Mouse (Mus musculus): ENCODE results near the gene Nt5m.

Gene Nt5m

DNA sequence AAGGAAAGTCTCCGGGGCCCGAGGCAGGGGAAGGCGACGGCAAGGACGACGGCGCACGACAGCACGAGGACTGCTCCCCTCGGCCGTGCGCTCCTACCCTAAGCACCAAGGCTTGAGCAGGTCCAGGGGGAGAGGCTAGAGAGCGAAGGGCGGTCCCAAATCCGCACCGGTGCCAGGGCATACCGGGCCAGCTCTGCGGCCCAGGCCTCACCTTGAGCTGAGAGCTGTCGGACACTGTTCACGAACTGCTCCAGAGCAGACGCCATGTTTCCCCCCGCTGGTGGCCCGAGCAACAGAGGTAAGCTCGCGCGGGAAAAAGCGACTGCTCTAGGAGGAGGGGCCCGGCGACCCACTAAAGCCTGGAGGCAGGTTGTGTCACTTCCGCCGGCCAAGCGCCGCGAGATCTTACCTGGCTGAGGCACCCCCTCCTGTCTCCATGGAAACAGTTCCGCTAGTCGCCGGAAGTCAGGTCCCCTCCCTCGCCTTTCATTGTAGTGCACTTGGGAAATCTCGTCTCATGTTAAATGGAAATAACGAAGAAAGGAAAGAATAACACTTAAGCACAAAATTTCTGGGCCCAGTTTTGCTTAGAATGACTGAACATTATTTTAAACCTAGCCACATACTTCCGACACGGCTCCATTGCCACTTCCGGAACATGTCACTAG, 346 bp downstream of the Nt5m start, which contains the start of gene Cops3:
TSS of gene Cops3 (minus strand) at position 380 of the 668 bp plus-strand sequence.
- peak; percentile 93 for DNase-seq (ENCODE audit: low read depth, low spot score)

DNA sequence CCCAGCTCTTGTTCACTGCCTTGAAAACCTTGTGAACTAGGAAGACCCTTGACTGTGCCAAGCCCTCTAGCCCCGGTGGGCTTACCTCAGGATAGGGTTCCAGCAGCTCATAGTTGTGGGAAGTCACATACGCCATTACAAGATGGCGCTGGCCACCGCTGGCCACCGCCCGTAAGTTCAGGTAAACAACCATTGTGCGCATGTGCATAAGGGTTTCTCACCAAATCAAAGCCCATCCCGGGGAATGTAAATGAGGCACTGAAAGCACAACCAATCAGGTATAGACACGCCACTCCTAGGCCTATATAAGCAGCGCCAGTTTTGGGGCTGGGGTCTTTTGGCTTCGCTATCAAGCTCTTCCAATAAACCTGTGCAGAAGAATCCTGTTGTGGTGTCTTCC, 7.1 kb downstream of the Nt5m start:
- DNase-seq (ENCODE audit: low read depth, low spot score), result no peak

DNA sequence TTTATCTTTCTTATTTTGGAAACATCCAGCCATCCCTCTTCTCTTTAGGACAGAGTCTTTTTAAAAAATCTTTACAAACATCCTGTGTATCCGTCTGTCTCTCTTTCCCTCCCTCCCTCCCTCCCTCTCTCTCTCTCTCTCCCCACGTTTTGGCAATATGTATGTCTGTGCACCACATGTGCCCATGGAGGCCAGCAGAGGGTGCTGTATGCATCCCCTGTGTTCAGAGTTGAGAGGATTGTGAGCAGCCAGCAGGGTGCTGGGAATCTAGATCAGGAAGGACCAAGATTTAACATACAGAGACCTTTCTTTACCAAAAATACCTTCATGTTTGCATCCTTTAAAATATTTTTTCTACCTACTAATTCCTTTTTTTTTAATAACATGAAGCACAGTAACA, 7.9 kb downstream of the Nt5m start:
- peak; percentile 38 for DNase-seq (ENCODE audit: low read depth, low spot score)

DNA sequence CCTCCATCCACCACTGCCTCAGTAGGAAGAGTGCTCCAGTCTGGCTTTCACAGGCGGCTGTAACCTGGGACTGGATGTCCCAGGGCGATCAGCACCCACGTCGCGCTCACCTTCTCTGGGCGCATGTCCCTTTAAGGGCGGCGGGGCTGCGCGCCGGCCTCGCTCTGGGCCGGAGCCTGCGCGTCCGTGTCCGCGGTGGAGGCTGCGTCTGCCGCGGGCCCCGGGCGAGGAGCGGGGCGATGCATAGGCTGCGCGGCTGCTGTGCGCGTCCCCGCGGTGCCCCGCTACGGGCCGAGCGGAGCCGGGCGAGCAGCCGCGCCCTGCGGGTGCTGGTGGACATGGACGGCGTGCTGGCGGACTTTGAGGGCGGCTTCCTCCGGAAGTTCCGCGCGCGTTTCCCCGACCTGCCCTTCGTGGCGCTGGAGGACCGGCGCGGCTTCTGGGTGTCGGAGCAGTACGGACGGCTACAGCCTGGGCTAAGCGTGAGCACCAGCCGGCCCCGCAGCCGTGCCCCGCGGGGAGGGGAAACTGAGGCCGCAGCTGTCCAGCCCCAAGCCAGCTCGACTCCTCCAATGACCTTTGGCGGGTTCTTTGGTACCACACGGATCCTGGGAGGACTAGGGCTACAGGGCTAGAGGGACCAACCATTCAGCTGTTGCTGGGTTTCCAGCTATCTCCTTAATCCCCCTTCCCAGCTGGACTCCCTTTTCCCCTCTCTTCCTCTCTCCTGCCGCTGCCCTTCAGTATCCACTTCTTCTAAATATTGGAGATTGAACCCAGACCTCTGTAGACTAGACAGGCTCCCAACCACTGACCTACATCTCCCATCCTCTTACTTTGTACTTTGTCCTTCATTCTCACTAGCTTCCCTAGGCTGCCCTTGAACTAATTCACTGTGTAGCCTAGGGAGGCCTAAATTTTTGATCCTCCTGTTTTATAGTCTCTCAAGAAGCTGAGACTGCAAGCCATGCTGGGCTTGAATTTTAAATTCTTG, 8.9 kb downstream of the Nt5m start:
- peak; percentile 54 for DNase-seq (ENCODE audit: low read depth, low spot score)

DNA sequence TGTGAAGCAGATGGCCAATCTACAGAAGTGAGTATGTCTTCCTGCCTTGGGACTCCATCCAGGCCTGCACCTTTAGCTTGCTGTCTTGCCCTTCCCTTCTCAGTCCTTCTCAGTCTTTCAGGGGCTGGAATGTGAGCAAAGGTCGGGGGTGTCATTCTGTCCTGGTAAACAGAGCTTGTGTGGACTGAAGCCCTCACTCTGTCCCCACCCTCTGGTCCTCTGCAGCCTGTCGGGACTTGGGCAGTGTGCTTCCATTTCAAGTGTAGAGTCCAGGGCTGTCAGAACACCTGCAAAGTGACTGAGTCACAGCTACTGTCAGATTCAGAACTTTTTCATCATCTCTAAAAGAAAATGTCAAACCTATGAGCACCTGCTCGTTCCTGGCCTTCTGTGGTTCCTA, 13.6 kb downstream of the Nt5m start:
- DNase-seq (ENCODE audit: low read depth, low spot score), result no peak

DNA sequence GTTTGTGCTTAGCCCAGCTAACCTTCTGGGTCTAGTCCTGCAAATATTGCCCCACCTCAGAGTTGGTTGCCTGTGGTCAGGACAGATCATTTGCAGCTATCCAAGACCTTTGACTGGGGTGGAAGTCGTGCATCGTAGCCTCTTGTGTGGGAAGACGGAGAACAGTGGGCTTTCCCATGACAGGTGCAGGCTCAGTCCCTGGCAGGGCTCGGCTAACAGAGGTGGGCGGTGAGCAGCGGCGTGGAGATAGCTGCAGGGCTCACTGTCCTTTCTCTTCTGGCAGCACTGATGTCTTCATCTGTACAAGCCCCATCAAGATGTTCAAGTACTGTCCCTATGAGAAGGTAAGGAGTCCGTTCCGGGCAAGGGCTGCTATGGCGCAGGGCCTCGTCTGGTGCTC, 21.2 kb downstream of the Nt5m start:
- DNase-seq (ENCODE audit: low read depth, low spot score), result no peak

DNA sequence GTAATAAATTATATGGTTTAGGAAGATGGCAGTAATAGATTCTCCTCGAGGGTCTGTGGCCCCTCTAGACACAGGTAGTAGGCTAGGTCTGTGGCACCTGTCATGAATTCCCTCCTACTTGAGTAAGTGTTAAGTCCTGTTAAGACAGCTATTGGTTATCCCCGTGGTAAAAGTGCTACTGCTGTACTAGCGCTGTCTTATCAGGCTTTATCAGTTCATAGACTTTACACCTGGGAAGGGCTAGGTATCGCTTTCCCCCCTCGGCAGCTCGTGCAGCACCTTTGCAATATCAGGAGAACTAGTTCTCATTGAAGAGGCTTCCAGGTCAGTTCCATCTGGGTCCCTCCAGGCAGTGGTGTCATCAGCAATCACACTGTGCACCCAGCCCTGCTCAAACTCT, 25.1 kb downstream of the Nt5m start:
- DNase-seq (ENCODE audit: low read depth, low spot score), result no peak

DNA sequence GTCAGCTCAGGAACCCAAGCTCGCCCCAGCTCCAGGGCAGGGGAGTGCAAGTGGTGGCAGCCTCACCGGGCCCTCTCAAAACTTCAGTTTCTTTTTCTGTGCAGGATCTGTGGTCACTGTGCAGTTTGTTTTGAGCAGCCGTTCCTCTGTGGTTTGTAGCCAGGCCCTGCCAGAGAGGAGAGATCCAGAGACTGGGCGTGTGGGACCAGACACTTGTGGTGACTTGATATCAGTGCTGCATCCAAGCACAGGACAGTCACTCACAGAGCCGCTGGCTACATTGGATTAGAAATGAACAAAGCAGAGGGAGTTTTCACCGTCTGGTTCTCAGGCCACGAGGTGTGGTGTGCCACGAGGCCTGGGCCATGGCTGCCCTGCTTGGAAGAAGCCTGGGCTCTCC, 32.9 kb downstream of the Nt5m start:
- no peak for DNase-seq (ENCODE audit: low read depth, low spot score)

DNA sequence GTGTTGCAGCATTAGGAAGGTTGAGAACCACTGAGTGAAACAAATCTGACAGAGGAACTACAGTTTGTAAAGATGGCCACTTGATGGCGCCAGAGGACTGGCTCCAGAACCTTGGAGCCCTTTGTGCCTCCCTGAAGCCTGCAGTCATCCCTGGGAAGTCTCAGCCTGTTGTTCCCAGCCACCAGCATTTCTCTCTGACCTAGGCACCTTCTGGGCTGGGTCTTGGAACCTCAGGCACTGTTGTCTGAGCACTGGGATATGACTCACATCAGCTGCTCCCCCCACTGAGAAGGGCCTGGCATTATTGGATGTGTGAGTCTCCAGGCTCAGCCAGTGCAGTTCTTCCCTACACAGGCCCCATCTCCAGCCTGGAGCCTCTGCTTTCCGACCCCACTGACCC, 40.8 kb downstream of the Nt5m start:
- peak; percentile 78 for DNase-seq (ENCODE audit: low read depth, low spot score)

DNA sequence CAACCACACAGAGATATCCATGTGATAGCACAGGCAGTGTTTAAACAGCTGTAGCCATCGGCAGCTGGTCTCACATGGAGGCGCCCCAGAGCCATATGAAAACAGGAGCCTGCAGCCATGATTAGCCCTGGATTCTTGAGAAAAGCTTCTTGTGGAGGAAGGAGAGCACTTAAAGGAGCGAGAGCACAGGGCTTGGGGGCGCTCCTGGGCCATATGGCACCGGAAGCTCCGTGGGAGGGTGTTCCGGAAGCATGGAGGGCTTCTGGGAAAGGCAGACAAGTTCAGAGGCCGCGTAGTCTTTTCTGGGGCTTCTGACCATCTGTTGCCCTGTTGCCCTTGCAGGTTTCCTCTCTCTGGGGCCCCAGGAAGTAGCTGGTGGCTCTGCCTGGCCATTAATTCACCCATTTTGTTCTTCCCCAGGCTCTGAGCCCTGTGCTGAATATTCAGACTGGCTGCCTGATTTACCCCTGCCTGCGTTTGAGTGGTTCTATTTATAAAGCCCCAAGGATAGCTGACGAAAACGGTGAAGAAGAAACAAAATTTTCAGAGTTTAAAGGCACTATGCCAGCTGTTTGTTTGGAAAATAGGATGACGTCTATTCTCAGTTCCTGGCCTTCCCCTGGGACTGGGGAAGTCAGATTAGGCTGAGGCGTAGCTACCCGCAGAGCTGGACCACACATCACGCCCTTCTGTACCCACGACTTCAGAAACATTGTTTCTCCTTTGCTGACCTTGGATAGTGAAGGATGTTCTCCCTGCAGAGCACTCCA, 46.2 kb downstream of the Nt5m start:
- no peak for DNase-seq (ENCODE audit: low read depth, low spot score)

DNA sequence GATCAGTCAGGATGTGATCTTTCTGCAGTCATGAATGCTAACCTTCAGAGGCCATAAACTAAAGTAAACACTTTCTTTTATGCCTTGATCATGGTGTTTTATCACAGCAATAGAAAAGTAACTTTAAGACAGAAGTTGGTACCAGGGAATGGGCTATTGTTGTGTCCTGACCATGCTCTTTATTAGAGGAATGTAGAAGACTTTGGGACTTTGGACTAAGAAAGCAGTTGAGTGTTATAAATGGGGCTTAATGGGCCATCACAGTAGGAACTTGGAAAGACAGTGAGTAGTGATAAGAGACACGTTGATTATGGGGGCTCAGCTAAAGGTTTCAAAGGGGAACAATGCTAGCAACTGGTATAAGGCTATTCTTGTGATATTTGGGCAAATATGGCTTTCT, 47.7 kb downstream of the Nt5m start:
- DNase-seq (ENCODE audit: low read depth, low spot score), result no peak

DNA sequence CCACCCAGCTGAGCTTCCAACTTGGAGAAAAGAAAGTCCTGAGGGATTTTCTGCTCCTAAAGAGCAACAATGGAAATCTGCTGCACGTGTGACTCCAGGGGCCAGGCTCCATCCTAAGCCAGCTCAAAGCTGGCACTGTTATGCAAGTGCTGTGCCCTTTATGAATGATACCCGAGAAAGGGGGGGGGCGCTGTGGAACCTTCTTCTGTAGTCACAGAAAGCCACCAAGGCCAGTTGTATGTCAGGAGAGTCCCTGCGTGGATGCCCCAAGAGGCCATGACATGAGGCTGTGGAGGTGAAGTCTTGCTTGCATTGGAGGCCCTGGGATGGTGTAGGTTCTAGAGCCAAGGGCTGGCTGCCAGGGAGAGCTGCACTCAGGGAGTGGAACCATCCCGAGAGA, 48.9 kb downstream of the Nt5m start:
- no peak for DNase-seq (ENCODE audit: low read depth, low spot score)

DNA sequence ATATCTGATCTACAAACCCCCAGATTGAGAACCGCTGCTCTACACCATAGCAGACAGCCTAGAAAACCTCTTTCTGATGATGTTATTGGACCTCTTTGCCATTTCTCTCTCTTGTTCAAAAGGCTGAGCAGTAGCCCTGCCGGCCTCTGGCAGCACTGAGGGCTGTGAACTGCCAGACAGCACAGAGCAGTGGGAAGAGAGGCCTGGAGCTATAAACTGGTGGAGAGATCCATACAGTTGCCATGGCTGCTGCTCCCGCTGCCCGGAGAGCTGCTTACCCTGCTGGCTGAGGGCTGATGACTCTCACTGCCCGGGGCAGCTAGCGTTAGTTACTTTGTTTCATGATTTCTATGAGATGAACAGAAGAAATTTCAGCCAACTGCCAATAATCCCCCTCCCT, 52.6 kb downstream of the Nt5m start:
- no peak for DNase-seq (ENCODE audit: low read depth, low spot score)

DNA sequence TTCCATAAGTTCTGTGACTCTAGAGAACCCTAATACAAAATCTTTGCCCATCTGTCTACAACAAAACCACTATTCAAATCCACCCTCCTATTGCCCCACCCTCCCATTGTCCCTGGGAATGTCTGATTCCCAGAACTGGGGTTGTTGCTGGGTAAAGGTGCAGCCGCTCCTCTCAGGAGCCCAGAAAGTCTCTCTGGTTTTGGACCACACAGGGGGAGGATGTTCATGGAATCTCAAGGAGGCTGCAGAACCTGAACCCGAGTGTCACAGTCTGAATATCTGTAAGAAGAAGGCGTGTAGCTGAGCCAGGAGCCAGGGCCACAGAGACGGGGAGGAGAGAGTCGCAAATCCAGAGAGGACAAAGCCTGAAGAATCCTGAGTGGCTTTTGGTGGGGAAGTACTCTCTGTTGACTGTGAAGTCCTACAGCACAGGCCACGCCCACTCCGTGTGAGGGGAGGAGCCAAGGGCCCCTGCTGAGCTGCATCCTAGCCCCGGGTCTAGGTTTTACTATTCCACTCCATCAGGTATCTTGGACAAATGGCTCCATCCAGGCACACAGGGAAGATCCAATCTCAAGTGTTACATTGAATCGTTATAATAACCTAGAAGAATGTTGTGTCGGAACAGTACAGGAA, 54.0 kb downstream of the Nt5m start:
- DNase-seq (ENCODE audit: low read depth, low spot score), result no peak

DNA sequence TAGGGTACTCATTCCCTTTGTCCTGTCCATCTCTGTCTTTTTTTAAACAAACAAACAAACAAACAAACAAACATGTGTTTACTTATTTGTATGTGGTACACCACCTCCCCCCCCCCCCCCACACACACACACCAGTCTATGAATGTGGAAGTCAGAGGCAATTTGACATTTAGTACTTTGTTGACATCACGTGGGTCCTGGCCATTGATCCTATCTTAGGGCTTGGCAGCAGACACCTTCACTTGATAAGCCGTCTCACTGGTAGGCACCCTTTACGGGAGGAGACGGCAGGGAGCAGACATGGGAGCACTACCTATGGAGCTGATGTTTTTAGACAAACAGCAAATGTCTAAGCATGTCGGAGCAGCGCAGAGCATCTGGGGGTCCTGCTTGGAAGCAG, 55.7 kb downstream of the Nt5m start:
- no peak for DNase-seq (ENCODE audit: low read depth, low spot score)

DNA sequence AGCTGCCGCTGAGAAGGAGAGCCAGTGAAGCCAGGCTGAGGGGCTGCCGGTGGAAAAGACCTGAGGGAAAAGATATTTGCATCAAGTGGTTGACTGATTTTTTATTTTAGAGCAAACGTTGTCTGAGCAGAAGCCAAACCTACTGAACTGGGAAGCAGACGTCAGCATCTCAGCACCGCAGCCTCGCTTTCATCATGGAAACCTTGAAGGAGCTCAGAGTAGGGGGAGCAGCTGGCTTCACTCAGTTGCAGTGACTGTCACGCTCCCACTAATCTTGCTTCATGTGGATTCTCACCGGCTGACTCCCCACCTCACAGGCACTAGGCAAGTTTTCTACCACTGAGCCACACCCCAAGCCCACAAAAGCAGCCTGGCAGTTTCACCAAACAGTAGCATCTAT, 56.1 kb downstream of the Nt5m start:
- DNase-seq (ENCODE audit: low read depth, low spot score), result no peak

DNA sequence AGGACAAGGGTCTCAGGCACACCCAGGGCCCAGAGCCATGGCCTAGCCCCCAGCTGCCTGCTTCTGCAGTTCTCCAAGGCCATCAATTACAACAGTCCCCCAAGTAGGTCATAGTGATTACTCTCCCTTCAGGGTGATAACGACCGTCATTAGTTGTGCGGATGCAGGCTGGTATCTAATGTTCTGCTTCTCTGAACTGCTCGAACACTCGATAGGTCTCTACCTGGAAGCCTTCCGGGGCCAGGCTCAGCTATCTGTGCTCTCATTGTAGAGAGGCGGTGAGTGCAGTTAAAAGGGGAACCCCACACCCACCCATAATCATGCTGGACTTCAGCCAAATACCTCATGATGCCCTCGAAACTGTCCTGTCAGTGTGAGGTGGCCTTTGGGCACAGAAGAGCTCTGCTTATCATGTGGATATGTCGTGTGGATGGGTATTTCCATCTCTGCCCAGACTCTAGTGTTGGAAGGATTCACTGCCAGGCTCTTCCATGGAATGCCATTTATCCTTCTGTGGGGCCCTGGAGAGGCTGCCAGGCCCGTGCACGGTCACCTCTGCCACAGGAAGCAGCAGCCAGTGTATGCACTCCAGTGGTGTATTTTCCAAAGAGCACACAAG, 58.8 kb downstream of the Nt5m start:
- no peak for DNase-seq (ENCODE audit: low read depth, low spot score)

DNA sequence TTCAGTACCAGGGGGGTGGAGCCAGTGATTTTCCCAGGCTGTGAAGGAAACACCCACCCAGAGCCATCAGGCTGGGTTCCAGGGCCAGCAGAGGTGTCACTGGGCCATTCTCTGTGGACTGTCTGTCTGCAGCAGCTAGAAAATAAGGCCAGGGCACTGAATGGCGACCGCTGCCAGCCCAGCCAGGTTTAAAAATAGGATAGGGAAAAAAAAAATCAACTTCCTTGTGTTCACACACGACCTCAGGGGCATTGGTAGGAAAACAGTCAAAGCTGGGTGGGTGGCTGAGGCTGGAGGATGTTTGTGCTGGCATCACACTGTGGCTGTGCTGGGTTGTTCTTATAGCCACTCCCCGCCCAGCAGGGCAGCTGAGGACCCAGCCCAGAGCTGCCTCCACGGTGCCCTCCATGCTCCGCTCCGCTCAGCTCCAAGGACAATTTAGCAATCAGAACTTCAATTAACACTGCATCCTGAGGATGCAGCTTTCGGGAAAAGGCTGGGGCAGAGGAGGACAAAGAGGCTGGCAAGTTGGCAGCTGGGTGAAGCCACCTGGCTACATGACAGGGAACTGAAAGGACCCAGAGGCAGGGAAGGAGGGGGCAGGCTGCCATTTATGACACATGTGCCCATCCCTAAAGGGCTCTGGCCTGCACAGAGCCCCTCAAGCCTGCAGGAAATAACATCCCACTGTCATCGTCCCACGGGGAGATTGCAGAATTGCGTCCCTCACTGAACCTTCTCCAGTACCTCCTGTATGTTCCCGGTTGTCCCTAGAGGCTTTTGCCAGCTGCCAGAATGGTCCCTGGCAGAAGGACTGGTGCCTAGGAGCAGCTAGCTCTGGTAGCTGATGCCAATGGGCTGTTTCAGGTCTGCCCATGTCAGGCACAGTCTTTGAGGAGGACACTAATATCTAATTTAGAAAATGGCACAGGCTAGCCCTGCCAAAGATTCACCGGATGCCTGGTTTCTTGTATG, 60.8 kb downstream of the Nt5m start:
- no peak for DNase-seq (ENCODE audit: low read depth, low spot score)

DNA sequence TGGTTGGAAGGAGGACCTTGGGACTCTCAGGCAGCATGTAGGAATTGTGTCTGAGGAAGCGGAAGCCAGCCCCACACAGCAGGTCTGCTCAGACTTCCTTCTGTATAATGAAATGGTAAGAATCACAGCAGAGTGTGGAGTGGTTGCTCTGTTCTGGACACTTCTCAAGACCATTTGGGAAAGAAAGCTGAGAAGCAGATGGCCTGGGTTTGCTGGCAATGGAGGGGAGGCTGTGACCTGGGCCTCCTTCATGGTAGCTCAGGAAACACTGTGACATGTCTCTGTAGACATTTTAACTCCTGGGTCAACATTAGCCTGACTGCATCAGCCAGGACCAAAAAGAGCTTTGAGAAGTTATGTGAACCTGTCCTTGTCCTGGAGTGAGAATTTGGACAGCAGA, 61.7 kb downstream of the Nt5m start:
- no peak for DNase-seq (ENCODE audit: low read depth, low spot score)
